Mouse (Mus musculus) lung, adult 2 months (tissue): ENCODE results near the gene Trim9.

ENCODE experiments used
- CTCF ChIP-seq: fragments of 200-500 bp; IDR thresholded peaks from 2 replicates; pipeline ENCODE4 v1.5.1; 2011; ENCODE audit warnings: mild to moderate bottlenecking, low read length, control low read depth; ENCODE audit not compliant: insufficient read depth
- POLR2A ChIP-seq: fragments of 200-500 bp; IDR thresholded peaks from 2 replicates; pipeline ENCODE4 v1.6.1; 2011; ENCODE audit warnings: low read depth, mild to moderate bottlenecking, control low read depth, low read length, borderline replicate concordance; ENCODE audit errors: extremely low read depth

- no peak for TF ChIP-seq CTCF
- TF ChIP-seq POLR2A: no peak
These were observed 70.1 kb downstream of the Trim9 start for GRCm38 (mm10) chr12:70277071-70277939.
